Mouse (Mus musculus) forebrain, embryonic 13.5 days (tissue): ENCODE data around the gene Ak2. TPM values are rescaled to one million over a fixed set of nuclear protein-coding genes. Genes with fewer than 3 reads are reported as not detected.

ENCODE experiments used
- ATAC-seq: fragments of 200-750 bp; cut with Nextera tagmentation; 2 replicates; pipeline ENCODE4 v1.8.0; 2017
- H3K27ac ChIP-seq: fragments of 300-500 bp; sonication (generic); 2 replicates; pipeline ENCODE4 v1.5.1; 2015; ENCODE audit warnings: inconsistent platforms, mild to moderate bottlenecking, moderate library complexity
- H3K27me3 ChIP-seq: fragments of 300-500 bp; sonication (generic); 2 replicates; pipeline ENCODE4 v1.6.1; 2015; ENCODE audit warnings: mild to moderate bottlenecking, inconsistent platforms
- H3K36me3 ChIP-seq: fragments of 300-500 bp; sonication (generic); 2 replicates; pipeline ENCODE4 v1.6.1; 2015; ENCODE audit warnings: mild to moderate bottlenecking, inconsistent platforms; ENCODE audit not compliant: poor library complexity, severe bottlenecking
- H3K4me1 ChIP-seq: fragments of 300-500 bp; sonication (generic); 2 replicates; pipeline ENCODE4 v1.6.1; 2015; ENCODE audit warnings: inconsistent platforms
- H3K4me2 ChIP-seq: fragments of 300-500 bp; sonication (generic); 2 replicates; pipeline ENCODE4 v1.6.1; 2015; ENCODE audit warnings: inconsistent platforms, mild to moderate bottlenecking, moderate library complexity
- H3K4me3 ChIP-seq: fragments of 300-500 bp; sonication (generic); 2 replicates; pipeline ENCODE4 v1.5.1; 2015; ENCODE audit warnings: mild to moderate bottlenecking, inconsistent platforms
- H3K9ac ChIP-seq: fragments of 300-500 bp; sonication (generic); 2 replicates; pipeline ENCODE4 v1.6.1; 2015; ENCODE audit warnings: mild to moderate bottlenecking, inconsistent platforms
- H3K9me3 ChIP-seq: fragments of 300-500 bp; sonication (generic); replicated peaks from 2 replicates; pipeline ENCODE4 v1.6.1; 2016; ENCODE audit warnings: inconsistent platforms
- WGBS: fragments of 180-500 bp; shearing (Covaris S2); methylation state at CpG from one replicate; pipeline ENCODE4 v1.1.7; 2015; 5-methylcytosine and 5-hydroxymethylcytosine counted together
- polyA plus RNA-seq: library from polyadenylated mRNA; unstranded; fragments of >200 nt; fragmentation: Nextera tagmentation; extraction: Ambion mirVana; gene quantifications from 2 replicates; pipeline ENCODE4 v1.2.1, GENCODE M21; 2015

The Ak2 gene
- polyA plus RNA-seq, 1 experiment from 2014 or later, result 155 TPM

DNA sequence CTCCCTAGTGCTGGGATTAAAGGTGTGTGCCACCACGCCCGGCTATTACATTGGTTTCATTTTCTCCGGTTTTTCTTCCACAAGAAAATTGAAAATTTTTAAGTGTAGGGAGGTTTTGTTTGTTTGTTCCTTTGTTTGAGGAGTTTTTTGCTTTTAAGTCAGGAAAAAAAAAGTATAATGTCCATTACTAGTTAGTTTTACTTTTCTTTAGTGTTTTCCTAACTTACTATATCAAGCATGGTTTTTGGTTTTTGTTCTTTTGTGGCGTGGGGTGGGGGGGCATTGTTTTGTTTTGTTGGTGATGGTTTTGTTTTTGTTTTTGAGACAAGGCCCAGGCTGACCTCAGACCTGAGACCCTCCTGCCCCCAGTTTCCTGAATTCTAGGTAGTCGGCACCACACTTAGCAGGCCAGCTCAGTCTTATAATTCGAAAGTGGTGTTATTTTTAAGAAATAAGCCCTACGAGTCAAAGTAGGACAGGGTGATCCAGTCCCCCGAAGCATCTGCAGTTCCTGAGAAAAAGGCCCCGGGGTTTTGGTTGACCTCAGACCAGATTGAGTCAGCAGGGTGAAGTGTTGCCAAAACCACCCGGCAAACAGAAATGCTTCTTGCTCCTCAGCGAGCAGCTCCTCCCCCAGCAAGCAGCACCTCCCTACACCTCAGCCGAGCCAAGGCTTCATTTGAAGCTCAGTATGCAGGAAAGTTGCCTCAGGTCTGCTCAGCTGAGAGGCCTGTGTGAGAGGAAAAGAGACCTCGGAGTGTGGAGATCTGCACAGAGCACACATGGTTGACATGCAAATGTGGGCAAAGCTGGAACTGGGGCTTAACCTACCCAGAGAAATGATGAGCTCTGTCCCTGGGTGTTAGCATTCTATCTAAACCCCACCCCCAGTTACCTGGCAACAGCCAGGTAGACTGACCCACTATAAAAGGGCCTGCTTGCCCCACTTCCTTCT lies 43.2 kb downstream of the Ak2 start:
- Histone ChIP-seq H3K27me3 (0 out of 2 replicates have a peak, but pooled peaks cover 6% of the 10 kb centered on the region), H3K27ac (no peak overlapping the region), H3K9ac (no peak overlapping the region), H3K4me2 (no peak overlapping the region), H3K9me3 (no peaks in the 10 kb centered on the region), H3K4me3 (no peak overlapping the region), H3K4me1 (peaks cover 8% of the 10 kb centered on the region), H3K36me3 (no peaks in the 10 kb centered on the region)
- ATAC-seq, result no peak
- WGBS, result 57% methylated on average over 13 of the region's 13 CpGs

DNA sequence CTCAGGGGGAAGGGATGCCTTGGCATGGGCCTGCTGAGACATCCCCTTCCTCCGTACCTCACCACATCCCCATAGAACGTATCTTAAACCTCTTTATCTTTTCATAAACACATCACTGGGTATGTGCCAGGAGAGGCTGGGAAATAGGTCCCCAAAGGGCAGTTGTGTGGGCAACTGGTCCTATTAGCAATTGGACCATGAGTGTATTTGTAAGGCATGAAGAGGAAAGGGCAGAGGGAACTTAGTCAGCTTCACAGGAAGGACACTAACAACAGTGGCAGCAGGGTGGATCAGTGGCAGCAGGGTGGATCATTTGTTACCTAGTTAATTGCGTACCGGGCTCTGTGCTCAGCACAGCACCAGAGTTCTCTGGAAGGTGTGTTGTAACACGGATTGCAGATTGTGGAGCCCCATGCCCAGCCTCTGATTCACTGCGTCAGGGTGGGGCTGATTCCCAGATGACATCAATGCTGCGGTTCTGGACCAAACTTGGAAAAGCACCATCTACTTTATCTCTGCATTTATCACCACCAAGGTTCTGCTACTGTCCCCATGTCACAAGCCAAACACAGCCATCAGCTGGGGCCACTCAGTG lies 44.2 kb downstream of the Ak2 start:
- WGBS, result 70% methylated on average over 7 of the region's 7 CpGs

GRCm38 (mm10) chr4:129047721-129048421 lies 56.1 kb downstream of the Ak2 start:
- H3K36me3 ChIP-seq, result no peaks in the 10 kb centered on the region
- 19% methylated on average over 15 of the region's 15 CpGs for WGBS
- peaks cover 25% of the 10 kb centered on the region for H3K4me1 ChIP-seq
- no peaks in the 10 kb centered on the region for H3K9me3 ChIP-seq
- peaks cover 44% of the 10 kb centered on the region for H3K27me3 ChIP-seq
- peak overlapping the region; percentile 53 for H3K4me3 ChIP-seq
- H3K9ac ChIP-seq, result peak overlapping the region; percentile 76
- H3K27ac ChIP-seq, result peak overlapping the region; percentile 95
- no peak for ATAC-seq
- H3K4me2 ChIP-seq, result peak overlapping the region; percentile 77

More for the DNA sequence above, 44.2 kb downstream of the Ak2 start:
- H3K9me3 ChIP-seq, result no peaks in the 10 kb centered on the region
- H3K27ac ChIP-seq, result no peak overlapping the region
- no peak overlapping the region for H3K9ac ChIP-seq
- no peaks in the 10 kb centered on the region for H3K36me3 ChIP-seq
- H3K4me2 ChIP-seq, result no peak overlapping the region
- H3K27me3 ChIP-seq, result 0 out of 2 replicates have a peak, but pooled peaks cover 6% of the 10 kb centered on the region
- H3K4me1 ChIP-seq, result peaks cover 8% of the 10 kb centered on the region
- no peak for ATAC-seq
- no peak overlapping the region for H3K4me3 ChIP-seq

- peak overlapping the region; percentile 77 for H3K4me2 ChIP-seq
- H3K4me1 ChIP-seq, result peaks cover 25% of the 10 kb centered on the region
- H3K9ac ChIP-seq, result peak overlapping the region; percentile 76
- no peaks in the 10 kb centered on the region for H3K9me3 ChIP-seq
- no peaks in the 10 kb centered on the region for H3K36me3 ChIP-seq
- under 1% methylated on average over 52 of the region's 52 CpGs for WGBS
- peaks cover 47% of the 10 kb centered on the region for H3K27me3 ChIP-seq
- H3K27ac ChIP-seq, result peak overlapping the region; percentile 95
- H3K4me3 ChIP-seq, result peak overlapping the region; percentile 53
- peak; percentile 97 for ATAC-seq
These were observed 56.9 kb downstream of the Ak2 start for GRCm38 (mm10) chr4:129048501-129049305.

- Histone ChIP-seq H3K27ac (peak overlapping the region; percentile 95), H3K4me3 (peak overlapping the region; percentile 53), H3K4me2 (peak overlapping the region; percentile 77), H3K27me3 (peaks cover 47% of the 10 kb centered on the region), H3K9ac (peak overlapping the region; percentile 76), H3K36me3 (no peaks in the 10 kb centered on the region), H3K4me1 (peaks cover 25% of the 10 kb centered on the region), H3K9me3 (no peaks in the 10 kb centered on the region)
- no peak; the same call in 1 of the 2 replicates for ATAC-seq
- 4% methylated on average over 23 of the region's 23 CpGs for WGBS
These were observed 57.7 kb downstream of the Ak2 start for GRCm38 (mm10) chr4:129049306-129050011.

DNA sequence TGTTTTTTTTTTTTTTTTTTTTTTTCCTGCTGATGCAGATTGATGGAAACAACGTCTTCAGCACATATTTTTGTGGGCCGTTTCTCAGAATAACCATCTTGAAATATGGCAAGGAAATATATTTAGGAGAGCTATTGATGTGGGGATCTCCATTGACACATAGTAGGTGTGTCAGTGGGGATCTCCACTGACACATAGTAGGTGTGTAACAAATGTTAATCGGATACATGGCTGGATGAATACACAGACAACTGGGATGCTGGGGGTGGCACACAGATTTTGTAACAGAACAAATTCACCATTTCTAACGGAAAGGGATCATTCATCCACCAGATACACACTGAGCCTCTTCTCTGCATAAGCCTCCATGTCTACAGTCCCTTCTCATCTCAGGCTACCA lies 58.6 kb downstream of the Ak2 start:
- WGBS, result 79% methylated on average over 4 of the region's 4 CpGs
- Histone ChIP-seq H3K4me2 (0 out of 2 replicates have a peak overlapping the region, but pooled peaks have one; percentile 77), H3K9ac (no peak overlapping the region), H3K36me3 (no peaks in the 10 kb centered on the region), H3K27me3 (peaks cover 47% of the 10 kb centered on the region), H3K4me1 (peaks cover 25% of the 10 kb centered on the region), H3K4me3 (no peak overlapping the region), H3K9me3 (no peaks in the 10 kb centered on the region), H3K27ac (no peak overlapping the region)
- ATAC-seq, result no peak

DNA sequence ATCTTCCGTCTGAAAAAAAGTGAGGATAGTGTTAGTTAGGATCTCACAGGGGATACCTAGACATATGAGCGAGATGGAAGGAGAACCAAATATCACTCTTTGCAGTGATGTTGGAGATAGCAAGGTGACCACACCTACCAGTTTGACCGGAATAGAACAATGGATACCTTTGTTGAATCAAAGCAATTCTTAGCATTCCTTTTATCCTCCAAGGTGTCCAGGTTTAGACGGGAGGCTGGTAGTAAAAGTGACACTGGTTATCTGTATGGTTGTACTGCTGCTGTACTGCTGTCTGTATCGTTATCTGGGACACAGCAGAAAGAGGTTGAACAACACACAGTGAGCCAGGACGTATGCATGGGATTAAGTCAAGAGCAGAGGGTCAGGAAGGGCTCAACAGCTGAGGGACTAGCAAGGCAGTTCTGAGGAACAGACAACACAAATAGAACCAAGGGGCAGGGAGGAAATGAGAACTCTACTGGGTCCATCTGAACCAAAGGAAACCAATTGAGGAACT lies 59.2 kb downstream of the Ak2 start:
- Histone ChIP-seq H3K4me1 (peaks cover 25% of the 10 kb centered on the region), H3K9me3 (no peaks in the 10 kb centered on the region), H3K27me3 (peaks cover 43% of the 10 kb centered on the region), H3K27ac (no peak overlapping the region), H3K4me2 (no peak overlapping the region), H3K4me3 (no peak overlapping the region), H3K36me3 (no peaks in the 10 kb centered on the region), H3K9ac (no peak overlapping the region; the same call in 1 of the 2 replicates)
- ATAC-seq, result no peak
- 77% methylated on average over 6 of the region's 6 CpGs for WGBS

GRCm38 (mm10) chr4:129051461-129052183 lies 59.9 kb downstream of the Ak2 start:
- Histone ChIP-seq H3K4me3 (no peak overlapping the region), H3K27me3 (peaks cover 36% of the 10 kb centered on the region), H3K9ac (no peak overlapping the region; the same call in 1 of the 2 replicates), H3K27ac (no peak overlapping the region), H3K4me2 (no peak overlapping the region), H3K4me1 (peaks cover 25% of the 10 kb centered on the region), H3K36me3 (no peaks in the 10 kb centered on the region), H3K9me3 (no peaks in the 10 kb centered on the region)
- ATAC-seq, result no peak
- 31% methylated on average over 11 of the region's 11 CpGs for WGBS

DNA sequence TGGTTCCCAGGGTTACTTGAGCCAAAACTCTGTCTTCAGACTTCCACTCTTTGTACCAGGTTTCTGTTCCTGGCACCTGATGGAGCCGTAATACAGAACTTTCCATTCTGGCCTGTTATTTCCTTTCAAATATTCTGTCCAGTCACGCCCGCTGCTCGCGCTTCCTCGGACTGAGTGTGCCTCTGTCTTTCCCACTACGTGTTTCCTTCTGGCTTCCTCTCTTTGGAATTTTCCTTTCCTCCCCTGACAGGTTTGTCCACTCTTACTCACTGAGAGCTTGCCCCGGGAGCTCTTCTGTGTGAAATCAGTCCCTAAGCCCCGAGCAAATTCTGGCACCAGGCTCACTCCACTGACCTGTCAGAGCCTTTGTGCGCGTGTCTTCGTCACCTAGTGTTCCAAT lies 63.0 kb downstream of the Ak2 start:
- no peak overlapping the region for H3K4me2 ChIP-seq
- H3K4me3 ChIP-seq, result no peak overlapping the region
- H3K9me3 ChIP-seq, result no peaks in the 10 kb centered on the region
- peaks cover 13% of the 10 kb centered on the region for H3K4me1 ChIP-seq
- H3K36me3 ChIP-seq, result no peaks in the 10 kb centered on the region
- H3K27ac ChIP-seq, result no peak overlapping the region
- peaks cover 23% of the 10 kb centered on the region for H3K27me3 ChIP-seq
- H3K9ac ChIP-seq, result no peak overlapping the region
- 91% methylated on average over 12 of the region's 12 CpGs for WGBS
- ATAC-seq, result no peak

- WGBS, result 93% methylated on average over 5 of the region's 5 CpGs
- Histone ChIP-seq H3K27ac (no peak overlapping the region), H3K9ac (no peak overlapping the region), H3K9me3 (no peaks in the 10 kb centered on the region), H3K36me3 (no peaks in the 10 kb centered on the region), H3K4me3 (no peak overlapping the region), H3K4me2 (no peak overlapping the region), H3K4me1 (peaks cover 13% of the 10 kb centered on the region), H3K27me3 (peaks cover 17% of the 10 kb centered on the region)
- no peak for ATAC-seq
These were observed 63.8 kb downstream of the Ak2 start for GRCm38 (mm10) chr4:129055562-129055961.
